Mouse (Mus musculus) CH12.LX (cell line): ENCODE data around the gene Chrm3. TPM values are rescaled to one million over a fixed set of nuclear protein-coding genes. Genes with fewer than 3 reads are reported as not detected.

Source experiments
- DNase-seq: peaks from one replicate; pipeline ENCODE4 v3.0.0-alpha.2; 2013; ENCODE audit errors: extremely low read depth
- H3K27ac ChIP-seq: 2 replicates; pipeline ENCODE4 v1.5.1; 2012; ENCODE audit warnings: low read depth, mild to moderate bottlenecking, control low read depth, moderate library complexity; ENCODE audit not compliant: insufficient read depth
- H3K27me3 ChIP-seq: replicated peaks from 2 replicates; pipeline ENCODE3; 2012; ENCODE audit warnings: inconsistent platforms
- H3K36me3 ChIP-seq, 2 experiments: replicated peaks in 1 of 2; 2 replicates each; pipeline versions ENCODE3 to v1.6.1; 2012; ENCODE audit warnings: inconsistent platforms in 1 of 2, low read length in 1 of 2, mild to moderate bottlenecking in 1 of 2, mixed read lengths in 1 of 2, moderate library complexity in 1 of 2; ENCODE audit not compliant: control insufficient read depth in 1 of 2, insufficient read depth in 1 of 2
- H3K4me1 ChIP-seq, 2 experiments: 2 replicates each; pipeline ENCODE4 v1.6.1; 2012; ENCODE audit warnings: inconsistent platforms in 1 of 2, moderate library complexity in 1 of 2; ENCODE audit not compliant: insufficient read depth in 2 of 2, control insufficient read depth in 1 of 2
- H3K4me2 ChIP-seq: 2 replicates; pipeline ENCODE4 v1.6.1; 2012; ENCODE audit warnings: low read depth, mild to moderate bottlenecking, control low read depth; ENCODE audit not compliant: poor library complexity, insufficient read depth, severe bottlenecking
- H3K4me3 ChIP-seq, 3 experiments: fragments of 150-350 bp in 1 of 3; sonication (generic) in 1 of 3; replicated peaks in 1 of 3; 2 replicates each; pipeline versions ENCODE3 to v1.5.1; 2011 to 2012; ENCODE audit warnings: low read depth in 2 of 3, low read length in 2 of 3, mild to moderate bottlenecking in 2 of 3, moderate library complexity in 2 of 3, control low read depth in 1 of 3, improper control_type of control experiment in 1 of 3, inconsistent platforms in 1 of 3, mixed read lengths in 1 of 3; ENCODE audit not compliant: poor library complexity in 1 of 3
- H3K79me2 ChIP-seq: replicated peaks from 2 replicates; pipeline ENCODE4 v1.6.1; 2012; ENCODE audit warnings: mild to moderate bottlenecking, moderate library complexity; ENCODE audit not compliant: control insufficient read depth, poor library complexity, insufficient read depth, severe bottlenecking; ENCODE audit errors: extremely low read depth
- H3K9ac ChIP-seq: 2 replicates; pipeline ENCODE4 v1.6.1; 2012; ENCODE audit warnings: low read depth, mild to moderate bottlenecking, control low read depth, moderate library complexity; ENCODE audit not compliant: insufficient read depth
- H3K9me3 ChIP-seq: replicated peaks from 2 replicates; pipeline ENCODE3; 2012; ENCODE audit warnings: low read length, inconsistent platforms, mixed read lengths
- BHLHE40 ChIP-seq: IDR thresholded peaks from 2 replicates; pipeline ENCODE4 v1.6.1; 2011; ENCODE audit warnings: mild to moderate bottlenecking, low read depth, low read length, improper control_type of control experiment
- CHD2 ChIP-seq: IDR thresholded peaks from 2 replicates; pipeline ENCODE4 v1.6.1; 2011; ENCODE audit warnings: low read length, improper control_type of control experiment
- E2F4 ChIP-seq: IDR thresholded peaks from 2 replicates; pipeline ENCODE4 v1.6.1; 2011; ENCODE audit warnings: low read depth, low read length, improper control_type of control experiment; ENCODE audit not compliant: insufficient replicate concordance
- ELF1 ChIP-seq: IDR thresholded peaks from 2 replicates; pipeline ENCODE4 v1.6.1; 2014; ENCODE audit warnings: low read depth, mild to moderate bottlenecking, inconsistent platforms, low read length, improper control_type of control experiment
- EP300 ChIP-seq: IDR thresholded peaks from 2 replicates; pipeline ENCODE4 v1.6.1; 2011; ENCODE audit warnings: low read length, improper control_type of control experiment
- ETS1 ChIP-seq: conservative IDR thresholded peaks from 2 replicates; pipeline ENCODE4 v1.6.1; 2012; ENCODE audit warnings: low read depth, mild to moderate bottlenecking, inconsistent platforms, low read length, improper control_type of control experiment, moderate library complexity
- GABPA ChIP-seq: IDR thresholded peaks from 2 replicates; pipeline ENCODE4 v1.6.1; 2012; ENCODE audit warnings: low read depth, low read length, improper control_type of control experiment, inconsistent platforms; ENCODE audit not compliant: insufficient replicate concordance
- JUN ChIP-seq: IDR thresholded peaks from 2 replicates; pipeline ENCODE4 v1.6.1; 2011; ENCODE audit warnings: low read depth, mild to moderate bottlenecking, low read length, improper control_type of control experiment, moderate library complexity; ENCODE audit not compliant: insufficient read depth
- JUND ChIP-seq: conservative IDR thresholded peaks from 2 replicates; pipeline ENCODE4 v1.6.1; 2011; ENCODE audit warnings: low read depth, low read length, improper control_type of control experiment
- MAX ChIP-seq: IDR thresholded peaks from 2 replicates; pipeline ENCODE4 v1.6.1; 2011; ENCODE audit warnings: low read length, improper control_type of control experiment
- MAZ ChIP-seq: IDR thresholded peaks from 2 replicates; pipeline ENCODE4 v1.6.1; 2012; ENCODE audit warnings: low read depth, mild to moderate bottlenecking, inconsistent platforms, low read length, improper control_type of control experiment, moderate library complexity
- MEF2A ChIP-seq: IDR thresholded peaks from 2 replicates; pipeline ENCODE4 v1.6.1; 2014; ENCODE audit warnings: low read depth, mild to moderate bottlenecking, inconsistent platforms, low read length, improper control_type of control experiment, borderline replicate concordance
- MYC ChIP-seq: IDR thresholded peaks from 2 replicates; pipeline ENCODE4 v1.6.1; 2011; ENCODE audit warnings: low read depth, mild to moderate bottlenecking, improper control_type of control experiment, low read length
- NELFE ChIP-seq: IDR thresholded peaks from 2 replicates; pipeline ENCODE4 v1.6.1; 2011; ENCODE audit warnings: low read depth, low read length, improper control_type of control experiment
- NRF1 ChIP-seq: IDR thresholded peaks from 2 replicates; pipeline ENCODE4 v1.6.1; 2014; ENCODE audit warnings: low read depth, mild to moderate bottlenecking, inconsistent platforms, low read length, improper control_type of control experiment, moderate library complexity
- POLR2A ChIP-seq: IDR thresholded peaks from 2 replicates; pipeline ENCODE4 v1.6.1; 2011; ENCODE audit warnings: low read depth, mild to moderate bottlenecking, improper control_type of control experiment, low read length
- POLR2AphosphoS2 ChIP-seq: IDR thresholded peaks from 2 replicates; pipeline ENCODE4 v1.6.1; 2011; ENCODE audit warnings: low read depth, low read length, improper control_type of control experiment
- RCOR1 ChIP-seq: conservative IDR thresholded peaks from 2 replicates; pipeline ENCODE4 v1.6.1; 2012; ENCODE audit warnings: low read depth, mild to moderate bottlenecking, inconsistent platforms, low read length, improper control_type of control experiment
- SMC3 ChIP-seq: IDR thresholded peaks from 2 replicates; pipeline ENCODE4 v1.6.1; 2011; ENCODE audit warnings: low read depth, low read length, improper control_type of control experiment
- TBP ChIP-seq: conservative IDR thresholded peaks from 2 replicates; pipeline ENCODE4 v1.6.1; 2011; ENCODE audit warnings: low read depth, low read length, improper control_type of control experiment
- TCF12 ChIP-seq: IDR thresholded peaks from 2 replicates; pipeline ENCODE4 v1.6.1; 2014; ENCODE audit warnings: low read depth, mild to moderate bottlenecking, inconsistent platforms, low read length, improper control_type of control experiment
- UBTF ChIP-seq: IDR thresholded peaks from 2 replicates; pipeline ENCODE4 v1.6.1; 2012; ENCODE audit warnings: low read depth, mild to moderate bottlenecking, inconsistent platforms, low read length, improper control_type of control experiment, moderate library complexity
- USF1 ChIP-seq: IDR thresholded peaks from 2 replicates; pipeline ENCODE4 v1.6.1; 2014; ENCODE audit warnings: low read depth, mild to moderate bottlenecking, inconsistent platforms, low read length, improper control_type of control experiment
- USF2 ChIP-seq: conservative IDR thresholded peaks from 2 replicates; pipeline ENCODE4 v1.6.1; 2011; ENCODE audit warnings: low read depth, low read length, improper control_type of control experiment
- ZKSCAN1 ChIP-seq: IDR thresholded peaks from 2 replicates; pipeline ENCODE4 v1.6.1; 2012; ENCODE audit warnings: low read depth, inconsistent platforms, low read length, improper control_type of control experiment, borderline replicate concordance
- ZNF384 ChIP-seq: IDR thresholded peaks from 2 replicates; pipeline ENCODE4 v1.6.1; 2012; ENCODE audit warnings: low read depth, low read length, improper control_type of control experiment, inconsistent platforms
- dilution Hi-C: fragments of 300-500 bp; cut with MboI; formaldehyde crosslinking; loops from 2 replicates; pipeline ENCODE4 v1.14.3; 2020; ENCODE audit warnings: low sequenced_read_pairs; ENCODE audit not compliant: extremely low pct_unique_long_range_greater_than_20kb, extremely low pct_ligation_motif_present
- in situ Hi-C: fragments of 300-500 bp; cut with MboI; formaldehyde crosslinking; loops from 3 replicates; pipeline ENCODE4 v1.14.3; 2019; ENCODE audit warnings: low sequenced_read_pairs, low pct_ligation_motif_present, low pct_unique_long_range_greater_than_20kb, mixed read lengths
- polyA plus RNA-seq: library from polyadenylated mRNA; unstranded; fragments of >175 nt; gene quantifications from 2 replicates; pipeline ENCODE4 v1.2.1, GENCODE M21; 2012; ENCODE audit warnings: low read depth; ENCODE audit not compliant: insufficient read length
- total RNA-seq, 2 experiments: library from RNA; depleted of rRNA; stranded (reverse); fragments of 300-350 nt in 1 of 2; fragments of >200 nt in 1 of 2; gene quantifications; 2 replicates each; pipeline ENCODE4 v1.2.3; 2012 to 2014

The Chrm3 gene
- total and polyA plus RNA-seq, 3 experiments = not detected

DNA sequence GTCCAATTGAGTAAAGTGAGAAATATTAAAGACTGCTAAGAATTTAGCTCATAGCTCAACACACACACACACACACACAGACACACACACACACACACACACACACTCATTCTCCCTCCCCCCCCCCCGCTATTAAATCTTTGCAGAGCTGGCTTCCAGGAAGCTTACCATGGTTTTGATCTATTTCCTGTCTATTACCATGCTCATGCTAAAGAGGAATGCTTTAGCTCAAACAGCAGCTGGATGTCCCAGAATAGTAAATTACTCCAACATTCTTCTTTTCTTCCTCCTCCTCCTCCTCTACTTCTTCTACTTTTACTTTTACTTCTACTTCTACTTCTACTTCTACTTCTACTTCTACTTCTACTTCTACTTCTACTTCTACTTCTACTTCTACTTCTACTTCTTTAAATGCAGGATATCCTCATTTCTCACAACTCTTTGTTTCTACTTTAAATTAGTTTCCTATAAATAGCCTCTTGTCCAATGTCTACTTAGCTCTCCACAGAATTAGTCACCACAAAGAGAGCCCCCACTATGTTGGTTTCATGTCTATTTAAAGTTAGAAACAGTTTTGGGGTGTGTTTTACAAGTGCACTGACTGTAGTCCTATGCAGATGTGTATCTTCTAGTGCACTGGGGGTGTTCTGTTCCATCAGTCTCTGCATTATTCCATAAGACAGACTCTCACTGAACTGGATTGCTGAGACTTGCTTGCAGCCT, 150.0 kb downstream of the Chrm3 start:
- dilution Hi-C loops (no loop called here), in situ Hi-C loops (no loop called here)
- Histone ChIP-seq H3K9ac (no peak overlapping the region), H3K4me1 (peaks cover 0 to 5% of the 10 kb centered on the region in 2 experiments; a peak in 1 of 4 replicates), H3K4me3 (no peak overlapping the region), H3K36me3 (no peaks in the 10 kb centered on the region), H3K27ac (no peak overlapping the region), H3K9me3 (no peaks in the 10 kb centered on the region), H3K79me2 (no peaks in the 10 kb centered on the region), H3K27me3 (no peaks in the 10 kb centered on the region), H3K4me2 (no peak overlapping the region)
- TF ChIP-seq SMC3 (no peak), USF1 (no peak), USF2 (no peak), ZNF384 (no peak), RCOR1 (no peak), ZKSCAN1 (no peak), CHD2 (no peak), MAX (no peak), ELF1 (no peak), BHLHE40 (no peak), MAZ (no peak), ETS1 (no peak), JUND (no peak), TBP (no peak), NRF1 (no peak), JUN (no peak), POLR2AphosphoS2 (no peak), E2F4 (no peak), EP300 (no peak)
- peak; percentile 14 for DNase-seq

DNA sequence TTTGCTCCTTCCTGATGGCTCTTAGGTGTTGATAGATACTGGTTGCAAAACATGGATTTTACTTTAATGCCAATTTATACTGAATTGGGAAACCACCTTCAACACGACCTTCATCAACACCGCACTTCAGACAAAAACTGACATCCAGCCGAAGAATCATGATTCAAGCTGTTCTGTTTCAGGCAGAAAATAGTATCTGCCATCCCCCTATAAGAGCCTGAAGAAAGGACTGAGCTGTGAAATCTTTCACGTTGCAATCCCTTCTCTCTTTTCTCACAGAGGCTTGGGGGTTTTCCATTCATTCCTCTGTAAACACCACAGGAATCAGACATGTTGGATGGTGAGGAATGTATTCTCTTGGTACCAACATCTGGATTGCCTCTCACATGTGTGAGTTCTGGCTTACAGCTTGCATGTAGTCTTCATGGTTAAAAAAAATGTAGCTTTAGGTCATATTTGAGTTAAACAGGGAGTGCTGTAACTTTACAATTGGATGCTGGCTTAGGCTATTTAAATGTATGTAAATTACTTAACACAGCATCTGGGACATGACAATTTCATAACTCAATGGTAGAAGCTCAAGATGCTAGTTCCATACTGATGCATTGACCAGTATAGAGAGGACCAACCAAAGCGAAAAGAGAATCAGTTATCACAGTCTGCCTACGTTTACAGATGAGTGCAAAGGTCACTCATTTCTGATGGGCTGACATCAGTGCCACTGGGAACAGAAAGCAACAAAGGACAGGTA, 161.3 kb downstream of the Chrm3 start:
- DNase-seq = no peak
- no peaks in the 10 kb centered on the region for H3K9me3 ChIP-seq
- no peaks in the 10 kb centered on the region for H3K79me2 ChIP-seq
- H3K4me1 ChIP-seq = peaks cover 0 to 12% of the 10 kb centered on the region in 2 experiments; a peak in 2 of 4 replicates
- H3K9ac ChIP-seq = no peak overlapping the region
- TF ChIP-seq NELFE (no peak), CHD2 (no peak), GABPA (no peak), TBP (no peak), TCF12 (no peak), MAZ (no peak), MYC (no peak), MEF2A (no peak), MAX (no peak), UBTF (no peak), ZKSCAN1 (no peak), POLR2A (no peak)
- H3K36me3 ChIP-seq = no peaks in the 10 kb centered on the region
- dilution Hi-C loops = no loop called here
- H3K27ac ChIP-seq = no peak overlapping the region
- H3K4me2 ChIP-seq = no peak overlapping the region
- no peak overlapping the region for H3K4me3 ChIP-seq
- no peaks in the 10 kb centered on the region for H3K27me3 ChIP-seq
- in situ Hi-C loops = no loop called here
